Mouse (Mus musculus) heart, postnatal 0 days (tissue): ENCODE measurements at regions not wholly inside any gene's neighbourhood (a gene's known extent, or its start where the extent isn't known, plus 50 kb on each side); places are given as distances from the start of the nearest gene placed in this dataset.

Experiments
- ATAC-seq: fragments of 200-750 bp; cut with Nextera tagmentation; 2 replicates; pipeline ENCODE4 v1.8.0; 2017; ENCODE audit warnings: low read depth, moderate number of reproducible peaks, moderate library complexity; ENCODE audit not compliant: insufficient read depth
- DNase-seq: peaks from one replicate; pipeline ENCODE4 v3.0.0-alpha.2; 2016; ENCODE audit warnings: low spot score
- H3K27ac ChIP-seq: fragments of 300-500 bp; sonication (generic); 2 replicates; pipeline ENCODE4 v1.5.1; 2014; ENCODE audit warnings: low read depth, mild to moderate bottlenecking
- H3K27me3 ChIP-seq: fragments of 300-500 bp; sonication (generic); 2 replicates; pipeline ENCODE4 v1.6.1; 2014; ENCODE audit warnings: low read length, mixed read lengths; ENCODE audit not compliant: control insufficient read depth, insufficient read depth
- H3K36me3 ChIP-seq: fragments of 300-500 bp; sonication (generic); replicated peaks from 2 replicates; pipeline ENCODE4 v1.6.1; 2014; ENCODE audit warnings: low read length, mixed read lengths; ENCODE audit not compliant: control insufficient read depth, insufficient read depth
- H3K4me1 ChIP-seq: fragments of 300-500 bp; sonication (generic); 2 replicates; pipeline ENCODE4 v1.6.1; 2014; ENCODE audit warnings: antibody characterized with exemption; ENCODE audit not compliant: control insufficient read depth, insufficient read depth
- H3K4me2 ChIP-seq: fragments of 300-500 bp; sonication (generic); 2 replicates; pipeline ENCODE4 v1.6.1; 2014; ENCODE audit warnings: low read depth, mild to moderate bottlenecking, low read length, moderate library complexity
- H3K4me3 ChIP-seq: fragments of 300-500 bp; sonication (generic); 2 replicates; pipeline ENCODE4 v1.5.1; 2014; ENCODE audit warnings: low read depth, low read length
- H3K9ac ChIP-seq: fragments of 300-500 bp; sonication (generic); replicated peaks from 2 replicates; pipeline ENCODE4 v1.6.1; 2014; ENCODE audit warnings: low read depth, low read length, mixed read lengths
- H3K9me3 ChIP-seq: fragments of 300-500 bp; sonication (generic); replicated peaks from 2 replicates; pipeline ENCODE4 v1.6.1; 2016; ENCODE audit warnings: low read length; ENCODE audit not compliant: control insufficient read depth
- CTCF ChIP-seq: IDR thresholded peaks from 2 replicates; pipeline ENCODE4 v1.5.1; 2016; ENCODE audit warnings: antibody characterized with exemption, control low read depth, low read depth
- EP300 ChIP-seq: IDR thresholded peaks from 2 replicates; pipeline ENCODE4 v1.6.1; 2016; ENCODE audit warnings: antibody characterized with exemption, low read depth
- WGBS: fragments of 180-500 bp; shearing (Covaris S2); extraction: QIAGEN DNeasy Blood & Tissue Kit; methylation state at CpG from one replicate; pipeline ENCODE4 v1.1.7; 2014; 5-methylcytosine and 5-hydroxymethylcytosine counted together

DNA sequence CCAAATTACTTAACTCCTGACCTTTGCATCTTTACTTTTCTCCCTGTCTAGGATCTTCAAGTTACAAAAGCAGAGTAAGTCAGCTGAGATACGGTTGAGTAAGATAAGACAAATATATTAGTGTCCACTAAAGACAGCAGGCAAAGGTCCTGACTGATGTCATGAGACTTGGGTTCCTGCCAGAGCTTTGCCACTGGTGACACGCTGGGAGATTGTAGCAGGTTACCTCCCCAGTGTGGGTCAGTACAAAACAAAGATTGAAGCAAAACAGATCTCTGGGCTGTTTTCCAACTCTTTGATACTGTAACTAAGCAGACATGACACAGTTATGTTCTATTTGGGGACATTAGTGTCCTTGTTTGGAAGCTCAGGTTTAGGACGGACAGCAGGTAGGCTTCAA, 146.3 kb upstream of the Igf1 start:
- H3K4me1 ChIP-seq: peaks cover 14% of the 10 kb centered on the region
- H3K9ac ChIP-seq: no peak overlapping the region
- peak; percentile 73 for DNase-seq
- no peak overlapping the region for H3K4me2 ChIP-seq
- H3K9me3 ChIP-seq: no peaks in the 10 kb centered on the region
- no peak for TF ChIP-seq CTCF
- TF ChIP-seq EP300: no peak
- no peak overlapping the region for H3K27ac ChIP-seq
- no peak overlapping the region for H3K4me3 ChIP-seq
- WGBS: 2% methylated on average over 3 of the region's 3 CpGs
- no peaks in the 10 kb centered on the region for H3K27me3 ChIP-seq
- H3K36me3 ChIP-seq: no peaks in the 10 kb centered on the region
- peak; percentile 73 for ATAC-seq

DNA sequence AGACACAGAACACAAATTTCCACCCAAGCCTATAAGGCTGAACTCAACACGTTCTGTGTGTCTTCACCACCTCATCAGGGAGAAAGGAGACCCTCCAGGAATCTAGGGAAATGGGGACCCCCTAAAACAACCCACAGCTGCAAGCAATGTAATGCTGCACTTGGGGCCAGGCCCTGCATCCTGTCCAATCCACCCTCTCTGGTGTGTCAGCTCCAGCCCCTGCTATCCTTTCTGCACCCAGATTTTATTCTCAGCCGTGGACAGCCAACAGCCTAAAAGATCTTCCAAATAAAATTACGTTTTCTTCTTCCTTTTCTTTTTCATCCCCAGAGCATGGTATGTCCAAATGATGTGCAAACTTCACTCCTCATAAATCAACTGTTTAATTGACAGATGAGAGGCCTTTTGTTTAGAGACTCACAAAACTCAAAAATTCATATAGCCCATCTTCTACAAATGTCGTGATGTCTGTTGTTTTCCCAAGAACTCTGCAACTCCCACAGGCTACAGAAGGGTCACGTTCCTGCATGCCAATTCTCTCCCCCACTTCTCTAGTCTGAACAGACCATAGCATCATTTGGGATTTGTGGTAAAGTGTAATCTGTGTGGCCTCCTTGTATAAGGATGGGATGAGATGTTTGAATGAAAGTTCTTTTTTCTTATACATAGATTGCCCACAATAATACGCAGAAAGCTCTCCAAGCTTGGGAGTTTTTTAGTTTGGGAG, 142.0 kb upstream of the Igf1 start:
- Histone ChIP-seq H3K27me3 (no peaks in the 10 kb centered on the region), H3K36me3 (no peaks in the 10 kb centered on the region), H3K4me3 (no peak overlapping the region), H3K9ac (no peak overlapping the region), H3K4me1 (peaks cover 12% of the 10 kb centered on the region), H3K9me3 (no peaks in the 10 kb centered on the region), H3K27ac (no peak overlapping the region), H3K4me2 (no peak overlapping the region)
- no peak for TF ChIP-seq CTCF
- no peak for TF ChIP-seq EP300
- WGBS: 70% methylated on average over 6 of the region's 6 CpGs
- no peak for DNase-seq
- no peak for ATAC-seq

DNA sequence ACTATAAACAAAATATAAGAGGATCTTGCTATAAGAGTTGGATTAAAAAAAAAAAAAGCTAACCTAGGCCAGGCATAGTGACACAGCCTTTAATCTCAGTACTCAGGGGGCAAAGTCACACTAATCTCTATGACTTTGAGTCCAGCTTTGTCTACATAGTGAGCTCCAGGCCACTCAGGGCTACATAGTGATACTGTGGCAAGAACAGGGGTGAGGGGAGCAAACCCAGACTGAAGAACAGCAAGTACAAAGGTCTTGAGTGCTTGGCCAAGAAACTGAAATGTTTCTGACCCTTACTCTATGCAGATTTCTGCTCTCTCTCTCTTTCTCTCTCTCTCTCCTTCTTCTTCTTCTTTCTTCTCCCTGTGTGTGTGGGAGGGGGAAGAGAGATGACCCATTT, 140.9 kb upstream of the Igf1 start:
- H3K36me3 ChIP-seq: no peaks in the 10 kb centered on the region
- no peak overlapping the region for H3K4me3 ChIP-seq
- H3K4me1 ChIP-seq: peaks cover 1% of the 10 kb centered on the region; the same call in 1 of the 2 replicates
- ATAC-seq (no peak), DNase-seq (no peak)
- no peak overlapping the region for H3K27ac ChIP-seq
- H3K27me3 ChIP-seq: no peaks in the 10 kb centered on the region
- H3K9ac ChIP-seq: no peak overlapping the region
- no peaks in the 10 kb centered on the region for H3K9me3 ChIP-seq
- no peak overlapping the region for H3K4me2 ChIP-seq
- TF ChIP-seq EP300 (no peak), CTCF (no peak)

DNA sequence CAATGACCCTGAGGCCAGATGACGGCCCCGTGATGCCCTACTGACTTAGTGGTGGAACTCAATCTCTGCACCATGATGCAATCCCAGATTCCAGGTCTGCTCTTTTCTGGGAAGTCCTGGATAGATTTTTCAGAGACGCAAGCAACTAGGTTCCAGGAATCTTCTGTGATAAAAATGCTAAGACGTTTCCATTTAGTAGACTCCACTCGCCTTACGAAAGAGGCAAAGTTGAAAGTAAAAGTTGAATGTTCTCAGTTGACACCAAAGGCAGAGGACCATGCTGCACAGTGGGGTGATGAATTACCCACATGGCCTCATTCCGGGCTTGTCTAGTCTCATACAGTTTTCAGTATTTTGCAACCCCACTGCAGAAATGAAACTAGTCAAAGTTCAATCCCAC, 139.6 kb upstream of the Igf1 start:
- no peak for ATAC-seq

DNA sequence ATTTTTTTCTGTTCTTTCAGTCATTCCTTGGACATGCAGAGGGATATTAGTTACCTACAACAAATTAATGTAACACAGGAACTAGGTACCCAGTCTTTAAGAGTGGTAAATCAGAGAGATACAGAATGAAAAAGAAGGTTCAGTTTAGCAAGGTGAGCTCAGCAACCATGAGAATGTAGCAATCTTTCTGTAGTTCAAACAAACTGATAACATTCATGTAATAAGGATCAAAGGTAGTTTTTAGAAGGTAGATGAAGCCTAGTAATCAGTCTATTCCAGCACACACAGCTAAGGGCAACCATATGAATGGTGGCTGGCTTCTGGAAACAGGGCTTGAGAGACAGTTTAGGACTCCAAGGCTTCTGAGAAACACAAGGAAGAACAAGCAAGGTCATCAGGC, 138.1 kb upstream of the Igf1 start:
- H3K27me3 ChIP-seq: no peaks in the 10 kb centered on the region
- H3K4me3 ChIP-seq: no peak overlapping the region
- no peak overlapping the region for H3K27ac ChIP-seq
- ATAC-seq: no peak
- no peak for TF ChIP-seq EP300
- TF ChIP-seq CTCF: no peak
- H3K4me1 ChIP-seq: no peaks in the 10 kb centered on the region
- no peak overlapping the region for H3K9ac ChIP-seq
- H3K36me3 ChIP-seq: no peaks in the 10 kb centered on the region
- no peak for DNase-seq
- no peak overlapping the region for H3K4me2 ChIP-seq
- no peaks in the 10 kb centered on the region for H3K9me3 ChIP-seq

More for the DNA sequence above, 139.6 kb upstream of the Igf1 start:
- Histone ChIP-seq H3K4me1 (no peaks in the 10 kb centered on the region), H3K27me3 (no peaks in the 10 kb centered on the region), H3K4me2 (no peak overlapping the region), H3K36me3 (no peaks in the 10 kb centered on the region), H3K27ac (no peak overlapping the region), H3K9ac (no peak overlapping the region), H3K9me3 (no peaks in the 10 kb centered on the region), H3K4me3 (no peak overlapping the region)
- WGBS: 83% methylated on average over 7 of the region's 7 CpGs
- no peak for DNase-seq
- TF ChIP-seq EP300 (no peak), CTCF (no peak)

DNA sequence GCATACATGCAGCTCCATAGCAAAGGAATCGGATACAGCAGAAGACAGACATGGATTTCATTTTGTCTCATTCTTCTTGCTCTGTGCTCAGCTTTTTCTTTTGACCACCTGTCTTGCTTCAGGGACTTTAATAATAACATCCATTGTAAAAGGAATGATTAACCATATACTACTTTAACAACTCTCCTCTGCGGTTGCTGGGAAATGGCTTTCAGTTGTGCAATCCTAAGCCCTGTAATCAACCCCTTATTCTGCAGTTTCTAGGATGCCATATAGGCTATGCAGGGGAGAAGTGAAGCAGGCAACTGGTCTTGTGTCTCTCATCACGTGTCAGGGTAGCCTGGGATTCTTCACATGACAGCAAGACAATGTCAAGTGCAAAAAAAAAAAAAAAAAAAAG, 135.8 kb upstream of the Igf1 start:
- ATAC-seq (no peak), DNase-seq (no peak)
- Histone ChIP-seq H3K4me2 (no peak overlapping the region), H3K36me3 (no peaks in the 10 kb centered on the region), H3K4me3 (no peak overlapping the region), H3K27me3 (no peaks in the 10 kb centered on the region), H3K27ac (no peak overlapping the region), H3K9me3 (no peaks in the 10 kb centered on the region), H3K4me1 (no peaks in the 10 kb centered on the region), H3K9ac (no peak overlapping the region)
- 55% methylated on average over 3 of the region's 3 CpGs for WGBS
- no peak for TF ChIP-seq EP300
- TF ChIP-seq CTCF: no peak
